Mouse (Mus musculus) gastrocnemius, adult 18-20 months (tissue): Measurements from ENCODE around the gene Alg12. TPM values are rescaled to one million over a fixed set of nuclear protein-coding genes. Genes with fewer than 3 reads are reported as not detected.
"Not testable (repeated sequence)": the region's sequence is repeated elsewhere in the genome, so short reads cannot be mapped to it uniquely, and the experiment has no call there.

Experiments used
- DNase-seq: peaks from one replicate; pipeline ENCODE4 v3.0.0; 2021; ENCODE audit warnings: low spot score
- total RNA-seq, 2 experiments: library from RNA; stranded (reverse); gene quantifications; 2 replicates each; pipeline ENCODE4 v1.2.3; 2021

Gene Alg12
- total RNA-seq, 2 experiments from 2014 or later = 4.2 to 4.8 TPM

DNA sequence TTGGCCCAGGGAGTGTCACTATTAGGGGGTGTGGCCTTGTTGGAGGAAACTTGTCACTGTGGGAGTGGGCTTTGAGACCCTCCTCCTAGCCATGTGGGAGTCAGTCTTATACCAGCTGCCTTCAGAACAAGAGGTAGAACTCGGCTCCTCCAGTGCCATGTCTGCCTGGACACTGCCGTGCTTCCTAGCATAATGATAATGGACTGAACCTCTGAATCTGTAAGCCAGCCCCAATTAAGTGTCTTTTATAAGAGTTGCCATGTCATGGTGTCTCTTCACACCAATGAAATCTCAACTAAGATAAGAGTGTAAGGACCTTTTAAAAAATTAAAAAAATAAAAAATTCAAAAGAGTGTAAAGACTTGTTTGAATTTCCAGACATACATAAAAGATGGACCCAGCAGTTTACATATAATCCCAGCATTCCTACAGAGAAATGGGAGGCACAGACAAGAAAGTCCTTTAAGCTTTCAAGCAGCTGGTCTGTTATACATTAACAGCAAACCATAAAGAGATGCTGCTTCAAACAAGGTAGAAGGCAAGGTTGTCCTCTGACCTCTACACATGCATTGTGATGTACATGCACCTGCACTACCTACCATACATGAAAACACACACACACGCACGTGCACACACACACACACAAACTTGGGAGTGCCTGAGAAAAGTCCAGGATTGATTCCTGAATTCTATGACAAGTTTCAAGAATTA lies 26.8 kb downstream of the Alg12 start:
- no peak for DNase-seq

DNA sequence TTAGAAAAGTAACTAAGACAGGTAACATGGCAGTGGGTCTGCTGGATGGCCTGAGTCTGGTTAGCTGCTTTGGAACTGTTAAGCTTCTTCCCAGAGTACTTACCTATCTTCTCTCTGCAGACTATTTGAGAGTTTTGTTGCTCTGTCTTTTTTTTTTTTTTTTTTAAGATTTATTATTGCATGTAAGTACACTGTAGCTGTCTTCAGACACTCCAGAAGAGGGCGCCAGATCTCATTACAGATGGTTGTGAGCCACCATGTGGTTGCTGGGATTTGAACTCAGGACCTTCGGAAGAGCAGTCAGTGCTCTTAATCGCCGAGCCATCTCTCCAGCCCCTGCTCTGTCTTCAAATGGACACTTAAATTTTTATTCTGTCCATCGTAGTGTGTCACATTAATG lies 44.5 kb downstream of the Alg12 start:
- DNase-seq = not testable (repeated sequence)

DNA sequence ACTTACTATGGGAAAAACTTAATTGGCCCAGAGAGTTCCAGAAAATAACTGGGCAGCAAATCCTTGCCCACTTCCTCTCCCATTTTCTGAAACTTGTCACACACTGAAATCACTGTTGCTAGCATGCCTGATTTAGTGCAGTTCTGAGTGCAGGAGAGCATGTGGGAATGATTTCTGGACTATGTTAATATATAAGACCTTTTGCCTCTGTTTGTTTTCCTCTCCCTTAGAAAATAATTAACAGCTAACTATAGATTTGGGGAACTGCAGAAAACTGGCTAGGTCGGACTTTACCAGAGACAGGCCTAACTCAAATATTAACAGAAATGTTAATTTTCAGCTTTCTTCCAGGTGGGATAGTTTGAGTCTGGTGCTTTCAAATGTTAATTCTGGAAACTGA lies 50.6 kb downstream of the Alg12 start:
- no peak for DNase-seq

DNA sequence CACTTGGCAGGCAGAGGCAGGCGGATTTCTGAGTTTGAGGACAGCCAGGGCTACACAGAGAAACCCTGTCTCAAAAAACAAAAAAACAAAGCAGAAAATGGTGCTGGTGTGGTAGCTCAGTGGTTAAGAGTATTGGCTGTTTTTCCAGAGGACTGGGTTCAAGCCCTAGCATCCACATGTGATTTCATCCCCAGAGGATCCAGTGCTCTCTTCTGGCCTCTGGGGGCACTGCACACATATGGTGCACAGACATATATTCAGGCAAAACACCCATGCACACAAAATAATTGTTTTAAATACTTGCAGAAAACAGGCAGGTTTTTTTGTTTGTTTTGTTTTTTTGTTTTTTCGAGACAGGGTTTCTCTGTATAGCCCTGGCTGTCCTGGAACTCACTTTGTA lies 53.0 kb downstream of the Alg12 start:
- not testable (repeated sequence) for DNase-seq

DNA sequence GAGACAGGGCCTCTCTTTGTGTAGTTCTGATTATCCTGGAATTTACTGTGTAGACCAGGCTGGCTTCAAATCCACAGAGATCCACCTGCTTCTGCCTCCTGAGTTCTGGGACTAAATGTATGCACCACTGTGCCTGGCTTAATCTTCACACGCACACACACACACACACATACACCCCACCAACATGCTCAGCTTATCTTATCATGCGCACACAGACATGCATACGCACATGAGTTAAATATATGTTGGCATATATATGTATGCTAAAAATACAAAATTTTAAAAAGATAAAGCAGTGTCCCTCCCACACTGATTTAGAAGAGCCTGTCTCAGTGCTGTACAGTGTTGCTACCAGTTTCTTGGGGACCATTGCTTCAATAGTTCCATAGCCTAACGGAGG lies 57.6 kb downstream of the Alg12 start:
- DNase-seq = no peak

DNA sequence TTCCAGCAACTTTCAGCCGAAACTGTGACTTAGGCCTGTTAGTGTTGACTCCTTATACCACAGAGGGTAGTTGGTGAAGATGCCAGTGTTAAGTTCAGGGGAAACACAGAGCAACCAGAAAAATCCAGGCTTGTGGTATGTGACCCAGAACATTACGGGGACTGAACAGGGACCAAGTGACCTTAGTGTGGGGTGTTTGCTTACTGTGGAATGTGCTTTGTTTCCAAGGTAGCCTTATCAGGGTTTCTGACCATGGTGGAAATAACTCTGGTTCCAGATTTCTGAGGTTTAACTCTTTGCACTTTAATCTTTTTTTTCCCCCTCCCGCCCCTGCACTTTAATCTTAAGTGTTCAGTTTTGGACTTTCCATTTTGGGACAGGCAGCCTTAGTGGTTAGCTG lies 61.1 kb downstream of the Alg12 start:
- no peak for DNase-seq

DNA sequence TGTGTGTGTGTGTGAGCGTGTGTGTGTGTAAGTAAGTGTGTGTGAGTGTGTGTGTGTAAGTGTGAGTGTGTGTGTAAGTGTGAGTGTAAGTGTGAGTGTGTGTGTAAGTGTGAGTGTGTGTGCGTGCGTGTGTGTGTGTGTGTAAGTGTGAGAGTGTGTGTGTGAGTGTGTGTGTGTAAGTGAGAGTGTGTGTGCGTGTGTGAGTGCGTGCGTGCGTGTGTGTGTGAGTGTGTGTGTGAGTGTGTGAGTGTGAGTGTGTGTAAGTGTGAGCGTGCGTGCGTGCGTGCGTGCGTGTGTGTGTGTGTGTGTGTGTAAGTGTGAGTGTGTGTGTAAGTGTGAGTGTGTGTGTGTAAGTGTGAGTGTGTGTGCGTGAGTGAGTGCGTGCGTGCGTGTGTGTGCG lies 63.4 kb downstream of the Alg12 start:
- DNase-seq = no peak

Other genes starting within 250 kb of the Alg12 start
- gene Zdhhc25, start 219.0 kb downstream of the Alg12 start, total RNA-seq = not detected
- gene Brd1, start 85.1 kb downstream of the Alg12 start, total RNA-seq = 10 to 100 TPM; 25.1 to 26.8 TPM
- gene Zbed4, start 67.7 kb downstream of the Alg12 start, total RNA-seq = 10 to 100 TPM; 15.0 to 15.3 TPM
- 10 to 100 TPM in 1 of 2 experiments, 1 to 10 TPM in 1; 6.9 to 10.3 TPM for gene Creld2, start 328 bp upstream of the Alg12 start, total RNA-seq
- gene Pim3, start 42.9 kb upstream of the Alg12 start, total RNA-seq = 10 to 100 TPM; 24.1 to 37.3 TPM
- gene Ttll8, start 135.1 kb upstream of the Alg12 start, total RNA-seq = not detected
- gene Mlc1, start 159.7 kb upstream of the Alg12 start, total RNA-seq = not detected
- not detected for gene Mov10l1, start 163.6 kb upstream of the Alg12 start, total RNA-seq
- gene Panx2, start 240.4 kb upstream of the Alg12 start, total RNA-seq = not detected